Mouse (Mus musculus): ENCODE measurements around the gene Wdpcp. TPM values are rescaled to one million over a fixed set of nuclear protein-coding genes. Genes with fewer than 3 reads are reported as not detected.

Gene Wdpcp
- 14.8 TPM for polyA plus RNA-seq (2014; fragmentation: Illumina TruSeq; extraction: RNeasy Lipid Tissue Mini Kit (QIAGEN cat#74804); ENCODE audit: low read depth, low replicate concordance)

GRCm38 (mm10) chr11:21571700-21572381 lies at the start of gene Wdpcp, which contains the start of gene Mdh1:
Wdpcp (plus strand) TSS chr11:21572235.
Mdh1 (minus strand) TSS chr11:21572367.

Other genes starting within 250 kb of the Wdpcp start
- gene Ugp2, start 201.0 kb upstream of the Wdpcp start, polyA plus RNA-seq (2014; fragmentation: Illumina TruSeq; extraction: RNeasy Lipid Tissue Mini Kit (QIAGEN cat#74804); ENCODE audit: low read depth, low replicate concordance), result 589 TPM
- gene Mdh1, start 132 bp downstream of the Wdpcp start, polyA plus RNA-seq (2014; fragmentation: Illumina TruSeq; extraction: RNeasy Lipid Tissue Mini Kit (QIAGEN cat#74804); ENCODE audit: low read depth, low replicate concordance), result 836 TPM

Data from kidney, adult 10 weeks (tissue).